Mouse (Mus musculus): ENCODE measurements around the gene Lrmda.

The Lrmda gene

GRCm38 (mm10) chr14:22847011-22847786, 827.7 kb downstream of the Lrmda start:
- no peak for ATAC-seq (ENCODE audit: low TSS enrichment)

DNA sequence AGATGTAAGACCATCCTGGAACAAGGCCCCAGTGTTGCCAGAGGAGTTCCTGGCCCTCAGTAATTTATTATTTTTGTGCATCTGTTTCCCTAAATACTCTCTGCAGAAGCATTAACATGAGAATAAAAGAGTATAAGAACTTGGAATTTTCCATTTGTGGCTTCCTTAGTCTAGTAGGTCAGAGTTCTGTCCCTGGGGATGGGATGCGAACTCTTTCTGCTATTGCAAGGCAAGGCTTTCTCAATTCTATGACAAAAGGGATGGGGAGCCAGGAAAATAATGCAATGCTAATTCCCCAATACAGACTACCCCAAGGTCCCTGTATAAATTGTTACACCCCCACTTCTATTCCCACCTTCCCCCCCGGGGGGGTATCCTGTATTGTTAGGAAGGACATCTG, 829.6 kb downstream of the Lrmda start:
- ATAC-seq (ENCODE audit: low TSS enrichment) = no peak

GRCm38 (mm10) chr14:22860631-22861030, 841.1 kb downstream of the Lrmda start:
- ATAC-seq (ENCODE audit: low TSS enrichment) = no peak

DNA sequence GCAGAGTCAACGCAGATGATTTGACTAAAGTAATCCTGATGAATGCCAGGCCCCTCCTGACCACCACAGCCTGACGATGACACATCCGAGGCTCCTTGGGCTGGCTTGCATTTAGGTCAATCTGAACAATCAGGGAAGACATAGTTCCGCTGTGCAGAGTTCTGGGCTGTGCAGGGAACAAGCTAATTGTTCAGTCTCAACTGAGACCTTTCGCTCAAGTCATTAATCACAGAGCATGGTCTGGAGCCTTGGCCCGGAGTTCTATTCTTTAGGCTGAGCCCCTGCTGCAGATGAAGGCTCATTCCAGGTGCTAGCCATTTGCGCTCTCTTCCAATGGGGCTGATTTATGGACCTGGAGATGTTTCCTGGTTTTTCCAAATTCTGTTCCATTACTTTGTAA, 844.6 kb downstream of the Lrmda start:
- no peak for ATAC-seq (ENCODE audit: low TSS enrichment)

GRCm38 (mm10) chr14:22874584-22874983, 855.1 kb downstream of the Lrmda start:
- no peak for ATAC-seq (ENCODE audit: low TSS enrichment)

DNA sequence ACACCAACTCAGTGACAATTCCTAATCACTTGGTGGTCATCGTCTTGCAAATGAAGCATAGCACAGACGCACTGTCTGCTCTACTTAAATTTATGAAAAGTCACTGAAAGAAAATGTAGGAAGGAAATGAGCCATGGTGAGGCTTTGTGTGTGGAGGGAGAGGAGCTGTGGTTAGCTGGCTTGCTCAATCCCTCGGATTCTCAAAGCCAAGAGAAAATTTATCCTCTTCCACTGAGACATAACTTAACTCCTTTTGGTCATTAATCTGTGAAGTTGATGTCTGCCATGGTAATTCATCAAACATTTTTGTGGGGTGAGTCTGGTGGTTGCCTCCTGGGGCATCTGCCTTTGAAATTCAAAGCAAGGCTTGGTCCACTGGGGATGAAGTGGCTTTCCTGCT, 867.7 kb downstream of the Lrmda start:
- no peak for ATAC-seq (ENCODE audit: low TSS enrichment)

DNA sequence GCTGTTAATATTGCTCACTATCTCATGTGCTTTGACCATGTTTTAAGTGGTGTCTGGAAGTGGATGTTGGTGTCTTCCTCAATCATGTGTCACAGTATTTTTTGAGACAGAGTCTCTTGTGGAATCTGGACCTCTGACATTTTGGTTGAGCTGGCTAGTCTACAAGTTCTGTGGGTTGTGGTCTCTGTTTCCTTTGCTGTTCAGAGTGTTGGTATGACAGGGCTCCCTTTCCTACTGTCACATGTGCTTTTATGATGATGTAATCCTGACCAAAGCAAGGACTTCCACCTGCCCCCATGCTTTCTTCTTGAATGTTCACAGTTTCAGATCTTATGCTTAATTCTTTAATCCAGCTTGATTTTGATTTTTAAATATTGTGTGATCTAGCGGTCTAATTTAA, 879.8 kb downstream of the Lrmda start:
- no peak for ATAC-seq (ENCODE audit: low TSS enrichment)

DNA sequence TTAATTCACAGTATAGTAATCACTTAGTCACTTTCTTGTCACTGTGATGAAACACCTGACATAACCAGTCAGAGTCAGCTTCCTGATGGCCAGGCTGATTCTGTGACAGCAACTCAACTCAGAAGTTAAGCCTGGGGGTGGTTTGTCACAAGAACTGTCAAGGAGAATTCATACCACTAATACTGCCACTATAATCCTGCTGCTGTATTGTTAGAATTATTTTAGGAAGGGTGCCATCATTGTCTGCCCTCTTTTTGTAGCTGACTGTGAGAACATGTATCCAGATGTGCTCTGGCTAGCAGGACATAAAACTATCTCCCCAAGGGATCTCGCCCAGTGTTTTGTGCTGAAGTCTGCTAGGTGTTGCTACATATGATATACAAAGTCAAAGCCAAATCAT, 882.6 kb downstream of the Lrmda start:
- ATAC-seq (ENCODE audit: low TSS enrichment) = no peak

- ATAC-seq (ENCODE audit: low TSS enrichment) = no peak
These were observed 883.4 kb downstream of the Lrmda start for GRCm38 (mm10) chr14:22902914-22903313.

- no peak; the same call in none of the 2 replicates for ATAC-seq (ENCODE audit: low TSS enrichment)
These were observed 886.5 kb downstream of the Lrmda start for GRCm38 (mm10) chr14:22905741-22906667.

- peak; percentile 85; the same call in 1 of the 2 replicates for ATAC-seq (ENCODE audit: low TSS enrichment)
These were observed 887.2 kb downstream of the Lrmda start for GRCm38 (mm10) chr14:22906716-22907115.

- ATAC-seq (ENCODE audit: low TSS enrichment) = no peak
These were observed 887.7 kb downstream of the Lrmda start for GRCm38 (mm10) chr14:22907221-22907620.

DNA sequence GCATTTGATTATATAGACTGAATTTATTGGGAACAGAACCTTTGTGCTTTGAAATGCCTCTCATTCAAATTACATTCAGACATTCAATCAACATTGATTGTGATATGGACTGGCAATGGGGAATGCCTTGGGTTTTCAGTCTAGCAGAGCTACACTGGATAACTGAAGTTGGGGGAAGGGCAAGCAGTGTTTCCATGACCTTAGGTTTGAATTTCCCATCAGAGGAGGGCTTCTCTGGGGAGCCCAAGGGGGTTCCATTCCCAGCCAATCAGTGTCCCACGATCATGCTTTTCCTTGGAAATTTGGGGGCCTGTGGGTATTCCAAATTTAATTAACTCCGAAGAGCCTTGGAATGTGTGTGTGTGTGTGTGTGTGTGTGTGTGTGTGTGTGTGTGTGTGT, 888.5 kb downstream of the Lrmda start:
- ATAC-seq (ENCODE audit: low TSS enrichment) = no peak

GRCm38 (mm10) chr14:22915463-22915862, 896.0 kb downstream of the Lrmda start:
- no peak for ATAC-seq (ENCODE audit: low TSS enrichment)

DNA sequence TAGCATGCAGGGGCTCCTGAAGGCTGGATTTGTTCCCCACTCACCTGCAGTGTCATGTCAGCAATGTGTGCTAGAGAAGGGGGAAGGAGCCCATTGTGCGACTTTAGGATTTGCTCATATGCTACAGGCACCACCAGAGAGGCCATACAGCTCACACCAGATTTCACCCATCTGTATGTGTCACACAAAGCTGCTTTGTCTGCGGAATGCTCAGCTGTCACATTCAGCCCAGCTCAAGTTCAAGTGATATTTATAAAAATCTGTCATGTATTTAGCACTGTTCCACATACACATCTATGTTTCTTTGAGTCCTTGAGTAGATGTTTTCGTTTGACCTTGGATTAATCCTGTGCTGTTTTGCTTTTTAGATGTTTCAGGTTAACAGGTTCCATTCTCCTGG, 899.0 kb downstream of the Lrmda start:
- no peak for ATAC-seq (ENCODE audit: low TSS enrichment)

- ATAC-seq (ENCODE audit: low TSS enrichment) = no peak
These were observed 899.4 kb downstream of the Lrmda start for GRCm38 (mm10) chr14:22918931-22919330.

DNA sequence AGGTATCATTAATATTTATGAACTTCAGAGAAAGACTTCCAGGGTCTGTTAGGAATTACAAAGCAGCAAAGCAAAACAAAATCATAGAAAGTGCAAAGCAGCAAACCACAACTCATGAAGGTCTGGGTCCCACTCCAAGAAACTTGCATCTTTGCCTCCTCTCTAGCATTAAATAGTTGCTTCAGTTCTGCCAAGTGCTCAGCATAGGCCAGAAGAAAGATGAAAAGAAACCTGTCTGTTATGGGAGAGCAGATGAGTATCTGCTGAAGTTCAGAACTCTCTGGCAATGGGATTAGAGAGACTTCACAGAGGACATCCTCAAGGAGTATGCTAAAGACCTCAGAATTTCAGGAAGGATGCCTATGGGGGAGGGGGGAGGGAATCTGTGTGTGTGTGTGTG, 901.6 kb downstream of the Lrmda start:
- no peak for ATAC-seq (ENCODE audit: low TSS enrichment)

- ATAC-seq (ENCODE audit: low TSS enrichment) = no peak
These were observed 902.3 kb downstream of the Lrmda start for GRCm38 (mm10) chr14:22921796-22922195.

DNA sequence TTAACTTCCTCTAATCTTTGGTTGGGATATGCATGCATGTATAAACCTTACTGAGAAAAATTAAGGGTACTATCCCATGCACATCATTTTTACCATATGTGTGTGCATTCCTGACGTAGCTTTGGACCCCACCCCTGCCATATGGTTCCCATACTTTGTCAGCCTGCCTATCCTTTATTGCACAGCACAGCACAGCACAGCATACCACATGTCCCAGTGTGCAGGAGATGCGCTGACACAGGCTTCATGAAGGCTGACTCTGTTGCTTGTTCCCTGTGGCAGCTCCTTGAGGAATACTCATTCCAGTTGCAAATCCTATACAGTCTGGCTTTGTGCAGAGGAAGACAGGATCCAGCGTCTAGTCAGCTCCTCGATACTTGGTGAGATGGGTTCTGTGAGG, 903.1 kb downstream of the Lrmda start:
- no peak for ATAC-seq (ENCODE audit: low TSS enrichment)

GRCm38 (mm10) chr14:22923251-22923650, 903.7 kb downstream of the Lrmda start:
- no peak for ATAC-seq (ENCODE audit: low TSS enrichment)

GRCm38 (mm10) chr14:22928263-22928662, 908.8 kb downstream of the Lrmda start:
- ATAC-seq (ENCODE audit: low TSS enrichment) = no peak

DNA sequence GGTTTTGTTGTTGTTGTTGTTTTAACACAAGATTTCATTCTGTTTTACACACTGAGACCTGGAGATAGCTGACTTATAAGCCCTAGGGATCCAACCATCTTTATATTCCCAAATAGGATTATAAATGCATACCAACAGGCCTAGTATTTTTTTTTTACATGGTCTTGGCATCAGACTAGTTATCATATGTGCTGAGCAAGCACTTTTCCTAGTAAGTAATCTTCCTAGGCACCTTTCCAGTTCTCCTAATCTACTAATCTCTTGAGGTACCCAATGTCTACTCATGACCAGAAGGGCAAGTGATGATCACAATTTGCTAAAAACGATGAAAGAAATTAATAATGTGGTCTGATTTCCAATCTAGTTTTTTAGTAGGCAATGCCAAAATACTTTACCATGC, 909.2 kb downstream of the Lrmda start:
- ATAC-seq (ENCODE audit: low TSS enrichment) = no peak

DNA sequence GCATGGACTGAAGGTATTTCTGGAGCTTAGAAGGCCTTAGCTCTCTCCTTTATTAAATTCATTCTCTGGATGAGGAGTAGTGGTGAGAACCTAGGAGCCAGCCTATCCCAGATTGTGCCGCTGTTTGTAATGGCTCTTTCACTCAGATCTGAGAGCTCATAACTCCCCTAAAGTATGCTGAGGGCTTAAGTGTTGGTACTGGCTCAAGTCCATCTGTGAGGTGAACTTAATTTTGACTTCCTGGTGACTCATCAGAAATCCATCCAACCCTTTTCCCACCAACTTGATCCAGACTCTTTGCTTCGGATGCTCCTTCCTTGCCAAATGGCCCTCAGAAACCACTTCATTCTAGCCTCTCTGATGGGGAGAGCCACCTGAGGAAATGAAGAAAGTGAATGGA, 910.1 kb downstream of the Lrmda start:
- ATAC-seq (ENCODE audit: low TSS enrichment) = no peak

Data from frontal cortex, adult (tissue).